Mouse (Mus musculus): Measurements from ENCODE around the gene Irak2.

DNA sequence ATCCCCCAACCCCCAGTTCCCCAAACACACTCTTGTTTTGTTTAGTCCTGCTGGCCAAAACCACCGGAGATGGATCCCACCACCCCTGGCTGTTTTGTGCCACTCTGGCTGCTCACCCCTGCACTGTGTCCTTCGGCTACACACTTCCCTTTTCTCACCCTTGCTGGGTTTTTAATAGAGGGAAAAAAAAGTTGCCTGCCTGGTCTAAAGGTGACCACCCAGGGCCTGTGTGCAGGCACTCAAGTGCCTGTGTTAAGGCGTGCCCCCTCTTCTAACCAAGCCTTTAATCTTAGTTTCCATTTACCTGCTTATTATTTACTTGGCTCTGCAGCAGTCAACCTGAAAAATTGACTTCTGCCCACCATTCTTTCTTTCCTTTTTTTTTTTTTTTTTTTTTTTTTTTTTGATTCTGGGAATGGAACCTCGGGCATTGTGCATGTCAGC, 12.0 kb downstream of the Irak2 start:
- TF ChIP-seq USF1 (IDR thresholded peaks at IDR 0.05; ENCODE audit: low read depth, low read length) (no peak), POLR2A (IDR thresholded peaks at IDR 0.05; ENCODE audit: low read depth, low read length) (no peak), MEF2A (IDR thresholded peaks at IDR 0.05; ENCODE audit: borderline replicate concordance, low read depth, low read length) (no peak), TCF12 (IDR thresholded peaks at IDR 0.05; ENCODE audit: low read depth, low read length) (no peak), SIN3A (IDR thresholded peaks at IDR 0.05; ENCODE audit: low read length) (no peak), USF2 (conservative IDR thresholded peaks at IDR 0.05; ENCODE audit: low read depth, low read length) (no peak), TBP (conservative IDR thresholded peaks at IDR 0.05; ENCODE audit: low read depth, low read length) (no peak), CTCF (conservative IDR thresholded peaks at IDR 0.05 in 1 of 2, IDR thresholded peaks at IDR 0.05 in 1 of 2; ENCODE audit: low read depth in 2 of 2, low read length in 2 of 2) (no peak), ZC3H11A (IDR thresholded peaks at IDR 0.05; ENCODE audit: low read depth, low read length) (no peak), NRF1 (IDR thresholded peaks at IDR 0.05; ENCODE audit: low read depth, low read length) (no peak), MAZ (IDR thresholded peaks at IDR 0.05; ENCODE audit: low read depth, low read length) (no peak), EP300 (IDR thresholded peaks at IDR 0.05; ENCODE audit: low read length) (no peak)
